Mouse (Mus musculus) kidney, postnatal 0 days (tissue): Measurements from ENCODE around the gene Fam181a. TPM values are rescaled to one million over a fixed set of nuclear protein-coding genes. Genes with fewer than 3 reads are reported as not detected.
A peak's percentile ranks its signal among the peaks of the same experiment; 100 is the strongest.

Experiments used
- ATAC-seq: fragments of 200-750 bp; cut with Nextera tagmentation; replicated peaks from 2 replicates; pipeline ENCODE4 v1.8.0; 2017; ENCODE audit warnings: low read depth, moderate number of reproducible peaks, moderate TSS enrichment, moderate library complexity; ENCODE audit not compliant: low FRiP score
- DNase-seq: peaks from one replicate; pipeline ENCODE4 v3.0.0-alpha.2; 2016; ENCODE audit warnings: low spot score
- H3K27ac ChIP-seq: fragments of 300-500 bp; sonication (generic); 2 replicates; pipeline ENCODE4 v1.5.1; 2014; ENCODE audit warnings: mild to moderate bottlenecking
- H3K27me3 ChIP-seq: fragments of 300-500 bp; sonication (generic); 2 replicates; pipeline ENCODE4 v1.6.1; 2014; ENCODE audit warnings: low read length, mixed read lengths; ENCODE audit not compliant: insufficient read depth
- H3K36me3 ChIP-seq: fragments of 300-500 bp; sonication (generic); 2 replicates; pipeline ENCODE4 v1.6.1; 2014; ENCODE audit warnings: low read length, mixed read lengths; ENCODE audit not compliant: insufficient read depth
- H3K4me1 ChIP-seq: fragments of 300-500 bp; sonication (generic); replicated peaks from 2 replicates; pipeline ENCODE4 v1.6.1; 2014; ENCODE audit warnings: antibody characterized with exemption, low read length, mixed read lengths; ENCODE audit not compliant: insufficient read depth
- H3K4me2 ChIP-seq: fragments of 300-500 bp; sonication (generic); 2 replicates; pipeline ENCODE4 v1.6.1; 2014; ENCODE audit warnings: mild to moderate bottlenecking, low read length, moderate library complexity, mixed read lengths
- H3K4me3 ChIP-seq: fragments of 300-500 bp; sonication (generic); replicated peaks from 2 replicates; pipeline ENCODE4 v1.5.1; 2014; ENCODE audit warnings: low read depth, low read length
- H3K9ac ChIP-seq: fragments of 300-500 bp; sonication (generic); 2 replicates; pipeline ENCODE4 v1.6.1; 2014; ENCODE audit warnings: low read depth, low read length
- H3K9me3 ChIP-seq: fragments of 300-500 bp; sonication (generic); replicated peaks from 2 replicates; pipeline ENCODE4 v1.6.1; 2016; ENCODE audit warnings: low read length, inconsistent platforms, mixed read lengths
- CTCF ChIP-seq: IDR thresholded peaks from 2 replicates; pipeline ENCODE4 v1.5.1; 2016; ENCODE audit warnings: antibody characterized with exemption, low read depth, mild to moderate bottlenecking, moderate library complexity
- WGBS: fragments of 180-500 bp; shearing (Covaris S2); extraction: QIAGEN DNeasy Blood & Tissue Kit; methylation state at CpG from one replicate; pipeline ENCODE4 v1.1.7; 2014; 5-methylcytosine and 5-hydroxymethylcytosine counted together
- polyA plus RNA-seq: library from polyadenylated mRNA; unstranded; fragments of >200 nt; fragmentation: Nextera tagmentation; extraction: Ambion mirVana; gene quantifications from 2 replicates; pipeline ENCODE4 v1.2.1, GENCODE M21; 2015

Fam181a gene
- polyA plus RNA-seq, 1 experiment from 2014 or later, result not detected

GRCm38 (mm10) chr12:103333426-103333825 lies 22.7 kb downstream of the Fam181a start:
- Histone ChIP-seq H3K27me3 (no peaks in the 10 kb centered on the region), H3K4me3 (no peak overlapping the region), H3K9ac (no peak overlapping the region), H3K27ac (no peak overlapping the region), H3K4me1 (no peaks in the 10 kb centered on the region), H3K4me2 (no peak overlapping the region), H3K36me3 (no peaks in the 10 kb centered on the region), H3K9me3 (no peaks in the 10 kb centered on the region)
- no peak for TF ChIP-seq CTCF
- no peak for ATAC-seq
- WGBS, result 94% methylated on average over 15 of the region's 15 CpGs
- no peak for DNase-seq

GRCm38 (mm10) chr12:103336766-103337165 lies 26.0 kb downstream of the Fam181a start:
- ATAC-seq (no peak), DNase-seq (no peak)
- H3K4me1 ChIP-seq, result no peaks in the 10 kb centered on the region
- H3K27me3 ChIP-seq, result no peaks in the 10 kb centered on the region
- H3K27ac ChIP-seq, result no peak overlapping the region
- WGBS, result 70% methylated on average over 3 of the region's 3 CpGs
- no peak overlapping the region for H3K4me2 ChIP-seq
- no peaks in the 10 kb centered on the region for H3K36me3 ChIP-seq
- no peak overlapping the region for H3K4me3 ChIP-seq
- TF ChIP-seq CTCF, result no peak
- no peak overlapping the region for H3K9ac ChIP-seq
- no peaks in the 10 kb centered on the region for H3K9me3 ChIP-seq

GRCm38 (mm10) chr12:103338162-103338798 lies 27.5 kb downstream of the Fam181a start:
- Histone ChIP-seq H3K4me2 (no peak overlapping the region), H3K4me1 (no peaks in the 10 kb centered on the region), H3K27me3 (no peaks in the 10 kb centered on the region), H3K4me3 (no peak overlapping the region), H3K27ac (no peak overlapping the region), H3K9me3 (no peaks in the 10 kb centered on the region), H3K36me3 (no peaks in the 10 kb centered on the region), H3K9ac (no peak overlapping the region)
- DNase-seq (peak; percentile 59), ATAC-seq (no peak)
- WGBS, result 59% methylated on average over 14 of the region's 14 CpGs
- TF ChIP-seq CTCF, result no peak

- no peak overlapping the region for H3K9ac ChIP-seq
- H3K4me1 ChIP-seq, result no peaks in the 10 kb centered on the region
- no peaks in the 10 kb centered on the region for H3K36me3 ChIP-seq
- H3K4me3 ChIP-seq, result no peak overlapping the region
- no peaks in the 10 kb centered on the region for H3K27me3 ChIP-seq
- ATAC-seq (no peak; the same call in 1 of the 2 replicates), DNase-seq (no peak)
- H3K9me3 ChIP-seq, result no peaks in the 10 kb centered on the region
- TF ChIP-seq CTCF, result no peak
- WGBS, result 72% methylated on average over 5 of the region's 5 CpGs
- no peak overlapping the region for H3K4me2 ChIP-seq
- no peak overlapping the region for H3K27ac ChIP-seq
Observed at GRCm38 (mm10) chr12:103341212-103341611, 30.4 kb downstream of the Fam181a start.

- TF ChIP-seq CTCF, result no peak
- ATAC-seq (0 out of 2 replicates have a peak, but pooled peaks have one; percentile 20), DNase-seq (no peak)
- 54% methylated on average over 8 of the region's 8 CpGs for WGBS
- Histone ChIP-seq H3K27me3 (no peaks in the 10 kb centered on the region), H3K36me3 (no peaks in the 10 kb centered on the region), H3K4me2 (no peak overlapping the region), H3K27ac (no peak overlapping the region), H3K9me3 (no peaks in the 10 kb centered on the region), H3K9ac (no peak overlapping the region), H3K4me1 (no peaks in the 10 kb centered on the region), H3K4me3 (no peak overlapping the region)
Observed at GRCm38 (mm10) chr12:103343456-103343855, 32.7 kb downstream of the Fam181a start.

- Histone ChIP-seq H3K4me3 (no peak overlapping the region), H3K27me3 (no peaks in the 10 kb centered on the region), H3K4me2 (no peak overlapping the region), H3K27ac (no peak overlapping the region), H3K9ac (no peak overlapping the region), H3K4me1 (no peaks in the 10 kb centered on the region), H3K9me3 (no peaks in the 10 kb centered on the region), H3K36me3 (no peaks in the 10 kb centered on the region)
- WGBS, result 76% methylated on average over 7 of the region's 7 CpGs
- no peak for DNase-seq
- TF ChIP-seq CTCF, result no peak
- no peak for ATAC-seq
Observed at GRCm38 (mm10) chr12:103344934-103345333, 34.2 kb downstream of the Fam181a start.

- DNase-seq (no peak), ATAC-seq (no peak)
- 56% methylated on average over 8 of the region's 8 CpGs for WGBS
- H3K4me2 ChIP-seq, result no peak overlapping the region
- no peak overlapping the region for H3K9ac ChIP-seq
- H3K4me1 ChIP-seq, result no peaks in the 10 kb centered on the region
- no peak for TF ChIP-seq CTCF
- H3K4me3 ChIP-seq, result no peak overlapping the region
- no peaks in the 10 kb centered on the region for H3K36me3 ChIP-seq
- no peaks in the 10 kb centered on the region for H3K9me3 ChIP-seq
- H3K27ac ChIP-seq, result no peak overlapping the region
- H3K27me3 ChIP-seq, result no peaks in the 10 kb centered on the region
Observed at GRCm38 (mm10) chr12:103346945-103347344, 36.2 kb downstream of the Fam181a start.
